Mouse (Mus musculus) gastrocnemius, adult 18-20 months (tissue): ENCODE data around the gene Zcchc10. TPM values are rescaled to one million over a fixed set of nuclear protein-coding genes. Genes with fewer than 3 reads are reported as not detected.
"Not testable (repeated sequence)": the region's sequence is repeated elsewhere in the genome, so short reads cannot be mapped to it uniquely, and the experiment has no call there.

Source experiments
- DNase-seq: peaks from one replicate; pipeline ENCODE4 v3.0.0; 2021; ENCODE audit warnings: low spot score
- long read RNA-seq, 2 experiments: library from polyadenylated mRNA; stranded (forward); transcript quantifications; one replicate each; pipeline ENCODE4 v2.0.0; 2021
- total RNA-seq, 2 experiments: library from RNA; stranded (reverse); gene quantifications; 2 replicates each; pipeline ENCODE4 v1.2.3; 2021

Zcchc10 gene
- 1 to 10 TPM; 7.4 to 7.8 TPM for total RNA-seq
- long read RNA-seq, experiment 1, partial matches to known transcripts, result 0 of 4 reads
- long read RNA-seq, experiment 1, other reads (novel, unspliced or antisense), result 0 of 4 reads
- long read RNA-seq, experiment 2, transcript Zcchc10-201 (4 exons, 1,267 nt), result major isoform, 7 of 7 reads
- long read RNA-seq, experiment 2, partial matches to known transcripts, result 0 of 7 reads
- long read RNA-seq, experiment 2, other reads (novel, unspliced or antisense), result 0 of 7 reads

- peak; percentile 91 for DNase-seq
Observed at GRCm38 (mm10) chr11:53324512-53324968, at the start of gene Zcchc10. TSS of gene Zcchc10 (plus strand) at chr11:53324679.

GRCm38 (mm10) chr11:53275358-53275757 lies 49.1 kb upstream of the Zcchc10 start:
- no peak for DNase-seq

GRCm38 (mm10) chr11:53278411-53278810 lies 46.1 kb upstream of the Zcchc10 start:
- DNase-seq, result no peak

- DNase-seq, result no peak
Observed at GRCm38 (mm10) chr11:53285885-53286284, 38.6 kb upstream of the Zcchc10 start.

GRCm38 (mm10) chr11:53290187-53290586 lies 34.3 kb upstream of the Zcchc10 start:
- not testable (repeated sequence) for DNase-seq

DNA sequence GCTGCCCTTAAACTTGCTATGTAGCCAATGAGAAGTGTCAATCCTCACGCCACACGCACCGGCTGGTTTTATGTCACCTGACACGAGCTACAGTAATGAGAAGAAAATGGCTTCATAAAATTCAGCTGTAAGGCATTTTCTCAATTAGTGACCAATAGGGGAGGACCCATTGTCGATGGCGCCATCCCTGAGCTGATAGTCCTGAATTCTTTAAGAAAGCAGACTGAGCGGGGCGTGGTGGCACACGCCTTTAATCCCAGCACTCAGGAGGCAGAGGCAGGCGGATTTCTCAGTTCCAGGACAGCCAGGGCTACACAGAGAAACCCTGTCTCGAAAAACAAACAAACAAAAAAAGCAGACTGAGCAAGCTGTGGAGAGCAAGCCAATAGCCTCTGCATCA lies 33.6 kb upstream of the Zcchc10 start:
- no peak for DNase-seq

DNA sequence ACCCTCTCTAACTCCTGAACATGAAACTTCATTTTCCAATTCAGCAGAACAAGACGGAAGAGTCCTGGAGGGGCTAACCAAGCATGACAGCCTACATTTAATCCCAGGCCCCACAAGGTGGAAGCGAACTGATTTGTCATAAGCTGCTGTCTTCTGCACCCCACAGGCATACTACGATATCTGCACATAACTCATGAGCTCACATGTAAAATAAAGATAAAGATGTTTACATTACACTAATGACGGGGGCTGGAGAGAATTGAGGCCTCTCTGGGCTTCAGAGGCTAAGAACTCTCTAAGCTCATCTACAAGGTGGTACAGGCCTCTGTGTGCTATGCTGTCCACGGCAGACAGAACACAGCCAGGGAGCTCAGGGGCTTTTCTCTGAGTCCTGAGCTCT lies 30.0 kb upstream of the Zcchc10 start:
- DNase-seq, result no peak

DNA sequence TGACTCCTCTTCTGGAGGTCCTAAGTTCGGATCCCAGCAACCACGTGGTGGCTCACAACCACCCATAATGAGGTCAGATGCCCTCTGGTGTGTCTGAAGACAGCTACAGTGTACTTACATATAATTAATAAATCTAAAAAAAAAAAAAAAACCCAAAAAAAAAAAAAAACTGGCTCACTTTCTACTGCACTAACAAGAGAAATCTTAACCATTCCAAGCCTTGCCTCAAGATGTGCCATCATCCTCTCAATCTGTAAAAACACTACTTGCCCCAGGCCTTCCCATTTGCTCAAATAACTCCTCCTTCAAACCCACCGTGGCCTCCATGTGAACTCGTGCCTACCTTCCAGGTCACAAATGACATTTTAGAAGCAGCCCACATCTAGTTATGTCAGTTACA lies 27.6 kb upstream of the Zcchc10 start:
- no peak for DNase-seq

DNA sequence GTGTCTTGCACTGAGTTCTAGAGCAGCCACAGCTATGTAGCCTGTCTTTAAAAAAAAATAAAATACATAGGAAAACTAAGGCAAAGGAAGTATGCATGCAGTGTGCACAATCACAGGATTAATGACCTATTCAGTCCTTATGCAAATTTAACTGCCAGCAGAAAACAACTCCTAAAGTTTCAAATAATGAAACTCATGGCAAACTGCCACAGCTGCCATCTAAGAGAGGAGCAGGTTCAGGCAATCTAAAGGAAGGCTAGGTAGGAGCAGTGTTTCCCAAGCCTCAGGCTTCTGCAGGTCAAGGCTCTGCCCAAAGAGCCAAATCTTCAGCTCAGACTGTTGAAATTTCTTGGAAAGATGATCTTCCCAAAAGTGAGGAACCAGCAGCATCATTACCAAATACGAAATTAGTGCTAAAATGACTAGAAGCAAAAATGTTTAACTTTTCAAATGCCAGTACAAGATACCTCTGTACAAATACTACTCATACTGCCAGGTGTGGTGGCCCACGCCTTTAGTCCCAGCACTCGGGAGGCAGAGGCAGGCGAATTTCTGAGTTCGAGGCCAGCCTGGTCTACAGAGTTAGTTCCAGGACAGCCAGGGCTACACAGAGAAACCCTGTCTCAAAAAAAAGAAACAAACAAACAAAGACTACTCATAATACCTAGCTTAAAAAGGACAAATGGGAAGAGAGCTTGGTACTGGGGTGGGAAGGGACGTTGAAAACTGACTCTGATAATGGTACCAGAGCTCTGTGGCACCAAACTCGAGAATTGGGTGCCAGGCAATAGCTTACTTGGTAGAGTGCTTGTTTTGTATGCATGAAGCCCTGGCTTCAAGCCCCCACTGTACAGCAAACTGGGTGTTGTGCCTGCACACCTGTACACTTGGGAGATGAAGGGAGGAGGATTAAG lies 26.3 kb upstream of the Zcchc10 start:
- no peak for DNase-seq

DNA sequence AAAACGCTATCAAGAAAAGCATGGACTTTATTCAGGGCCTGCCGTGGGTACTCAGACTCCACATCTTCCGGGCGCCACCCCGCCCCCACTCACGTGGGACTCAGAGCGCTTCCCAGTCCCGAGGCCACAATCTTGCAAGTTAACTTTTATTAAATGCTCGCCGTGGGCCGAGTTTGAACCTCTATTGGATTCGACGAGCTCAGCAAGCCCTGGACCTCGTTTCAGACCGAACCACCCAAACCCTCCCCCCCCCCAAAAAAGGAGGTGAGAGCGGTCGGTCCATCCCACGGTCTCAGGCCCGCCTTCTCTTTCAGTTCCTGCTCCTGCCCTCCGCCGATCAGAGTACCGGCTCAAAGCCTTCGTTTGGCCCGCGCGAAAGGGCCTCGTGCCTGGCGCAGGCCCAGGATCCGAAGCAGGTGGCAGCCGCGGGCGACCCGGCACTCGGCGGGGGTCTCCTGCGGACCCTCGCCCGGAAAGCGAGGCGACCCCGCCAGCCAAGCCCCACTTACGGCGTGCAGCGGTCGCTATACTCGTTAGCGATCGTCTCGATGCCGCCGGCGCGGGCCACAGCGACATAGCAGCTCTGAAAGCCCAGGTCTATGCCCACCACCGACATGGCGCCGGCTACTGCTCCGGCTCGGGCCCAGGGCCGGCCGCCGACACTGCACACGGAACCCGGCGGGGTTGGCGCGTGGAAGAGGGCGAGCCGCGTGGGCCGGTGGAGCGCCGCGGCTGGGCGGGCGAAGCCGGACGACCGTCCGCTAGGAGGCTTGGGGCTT lies 24.7 kb upstream of the Zcchc10 start:
- DNase-seq, result peak; percentile 46

DNA sequence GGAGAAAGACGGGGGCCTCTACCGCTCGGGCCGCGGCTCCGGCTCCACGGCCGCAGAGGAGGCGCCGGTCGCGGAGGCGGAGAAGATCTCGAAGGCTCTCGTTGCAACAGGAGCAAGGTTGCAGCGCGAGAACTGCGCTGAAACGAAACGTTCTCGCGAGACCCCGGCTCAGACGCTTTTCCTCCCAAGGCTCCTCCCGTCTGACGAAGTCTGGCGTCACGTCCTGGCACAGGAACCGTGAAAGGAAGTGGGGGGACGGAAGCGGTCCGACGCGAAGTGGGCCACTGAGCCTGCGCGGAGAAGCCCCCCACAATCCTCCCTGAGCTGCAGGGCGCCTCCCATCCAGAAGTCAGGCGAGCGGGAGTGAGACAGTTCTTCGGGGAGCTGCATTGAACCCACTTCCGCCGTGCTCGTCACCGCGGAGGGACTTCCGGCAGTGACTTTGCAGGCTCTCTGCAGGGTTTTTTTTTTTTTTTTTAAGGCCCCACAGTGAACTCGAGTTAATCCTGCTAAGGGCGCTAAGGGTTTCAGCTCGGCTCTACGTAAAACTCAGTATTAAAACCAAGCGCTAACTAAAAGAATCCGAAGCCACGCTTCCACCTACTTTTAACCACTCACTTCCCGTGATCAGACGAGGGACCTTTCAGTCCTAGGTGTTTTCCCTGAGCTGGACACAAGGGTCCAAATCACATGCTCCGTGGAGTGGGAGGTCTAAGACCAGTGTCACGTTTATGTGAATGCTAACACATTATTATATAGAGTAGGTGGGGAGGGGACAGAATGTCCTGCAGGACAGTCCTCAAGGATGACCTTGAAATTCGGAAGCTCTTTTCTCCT lies 23.9 kb upstream of the Zcchc10 start, which contains the start of gene Hspa4:
Hspa4 (minus strand) TSS at position 128 of the 837 bp plus-strand sequence.
- DNase-seq, result peak; percentile 99

- DNase-seq, result no peak
Observed at GRCm38 (mm10) chr11:53301167-53301515, 23.3 kb upstream of the Zcchc10 start.

GRCm38 (mm10) chr11:53304044-53304840 lies 20.2 kb upstream of the Zcchc10 start:
- DNase-seq, result no peak

- DNase-seq, result peak; percentile 39
Observed at GRCm38 (mm10) chr11:53306965-53307364, 17.5 kb upstream of the Zcchc10 start.

DNA sequence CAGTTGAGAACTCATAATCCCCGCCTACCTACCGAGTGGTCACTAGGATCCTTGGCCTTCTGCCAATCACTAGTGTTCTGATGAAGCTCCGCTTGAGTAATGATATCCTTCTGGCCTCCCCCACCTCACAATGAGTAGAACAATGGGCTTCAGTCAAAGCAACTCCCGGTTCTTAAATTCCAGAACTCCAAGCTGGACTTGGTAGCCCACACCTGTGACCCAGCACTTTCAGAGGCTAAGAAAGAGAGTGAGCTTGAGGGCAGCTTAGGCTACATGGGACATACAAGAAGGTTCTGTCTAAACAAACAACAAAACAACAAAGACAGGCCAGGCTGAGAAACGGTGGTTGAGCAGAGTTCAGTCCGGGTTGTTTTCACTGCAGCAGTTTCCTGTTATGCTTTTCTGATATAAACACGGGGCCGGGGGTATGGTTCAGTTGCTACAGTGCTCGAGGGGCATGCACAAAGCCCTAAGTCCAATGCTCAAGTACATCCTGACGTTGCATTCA lies 16.9 kb upstream of the Zcchc10 start:
- DNase-seq, result peak; percentile 36

- peak; percentile 75 for DNase-seq
Observed at GRCm38 (mm10) chr11:53308251-53308864, 16.1 kb upstream of the Zcchc10 start.

- peak; percentile 95 for DNase-seq
Observed at GRCm38 (mm10) chr11:53308884-53309310, 15.6 kb upstream of the Zcchc10 start.

DNA sequence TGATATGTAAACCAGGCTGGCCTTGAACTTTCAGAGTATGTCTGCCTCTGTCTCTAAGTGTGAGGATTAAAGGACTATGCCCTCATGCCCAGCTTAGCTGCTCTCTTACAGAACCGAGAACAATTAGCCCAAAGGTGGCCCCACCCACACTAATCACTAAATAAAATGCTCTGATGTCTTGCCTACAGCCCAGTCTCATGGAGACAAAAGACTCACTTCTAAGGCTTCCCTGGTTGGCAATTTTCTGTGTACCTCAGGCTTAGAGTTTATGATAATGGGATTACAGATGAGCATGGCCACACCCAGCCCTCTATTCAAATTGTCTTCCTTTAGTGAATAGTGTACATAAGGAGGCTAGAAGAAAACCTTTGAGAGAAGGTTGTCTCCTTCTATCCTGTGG lies 13.1 kb upstream of the Zcchc10 start:
- DNase-seq, result no peak

GRCm38 (mm10) chr11:53312823-53313222 lies 11.7 kb upstream of the Zcchc10 start:
- DNase-seq, result not testable (repeated sequence)
